Mouse (Mus musculus): ENCODE data around the gene Srrt. TPM values are rescaled to one million over a fixed set of nuclear protein-coding genes. Genes with fewer than 3 reads are reported as not detected.
"Not testable (repeated sequence)": the region's sequence is repeated elsewhere in the genome, so short reads cannot be mapped to it uniquely, and the experiment has no call there.

Gene Srrt
- polyA plus RNA-seq, 1 experiment from 2014 or later = 155 TPM

DNA sequence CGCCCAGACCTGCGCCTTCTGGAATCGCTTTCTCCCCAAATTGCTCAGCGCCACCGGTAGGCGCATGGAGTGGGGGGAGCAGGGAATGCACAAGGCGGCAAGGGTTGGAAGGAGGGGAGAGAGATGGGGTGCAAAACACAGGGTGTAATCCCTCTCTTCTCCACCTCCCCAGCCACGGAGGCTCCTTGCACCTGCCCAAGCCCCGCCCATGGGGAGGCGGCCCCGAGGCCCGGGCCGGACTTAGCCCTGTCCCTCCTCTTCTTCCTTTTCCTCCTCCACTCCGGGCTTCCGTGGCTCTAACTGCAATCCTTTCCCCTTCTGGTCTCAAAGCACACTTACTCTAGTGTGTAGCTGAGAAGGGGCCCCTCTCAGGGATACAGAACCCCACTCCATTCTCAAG lies 14.2 kb downstream of the Srrt start:
- H3K9me3 ChIP-seq = no peaks in the 10 kb centered on the region
- H3K4me1 ChIP-seq = peaks cover 25% of the 10 kb centered on the region
- H3K36me3 ChIP-seq = peaks cover 34% of the 10 kb centered on the region
- H3K27me3 ChIP-seq = peaks cover 27% of the 10 kb centered on the region
- peak overlapping the region; percentile 69 for H3K9ac ChIP-seq
- peak overlapping the region; percentile 57 for H3K4me3 ChIP-seq
- WGBS = 0% methylated on average over 15 of the region's 15 CpGs
- ATAC-seq (ENCODE audit: borderline replicate concordance, extremely low read depth, low FRiP score, low TSS enrichment) = peak; percentile 17; the same call in 1 of the 2 replicates
- peak overlapping the region; percentile 97 for H3K27ac ChIP-seq
- H3K4me2 ChIP-seq = peak overlapping the region; percentile 98

GRCm38 (mm10) chr5:137291381-137291926 lies 16.0 kb downstream of the Srrt start:
- H3K4me2 ChIP-seq = no peak overlapping the region
- H3K27ac ChIP-seq = no peak overlapping the region
- H3K4me3 ChIP-seq = no peak overlapping the region
- WGBS = 72% methylated on average over 15 of the region's 15 CpGs
- ATAC-seq (ENCODE audit: borderline replicate concordance, extremely low read depth, low FRiP score, low TSS enrichment) = no peak
- H3K36me3 ChIP-seq = peaks cover 16% of the 10 kb centered on the region
- peaks cover 40% of the 10 kb centered on the region for H3K4me1 ChIP-seq
- H3K27me3 ChIP-seq = peaks cover 41% of the 10 kb centered on the region
- no peak overlapping the region for H3K9ac ChIP-seq
- H3K9me3 ChIP-seq = no peaks in the 10 kb centered on the region

GRCm38 (mm10) chr5:137290677-137291076 lies 16.8 kb downstream of the Srrt start:
- Histone ChIP-seq H3K27ac (no peak overlapping the region), H3K36me3 (peaks cover 8% of the 10 kb centered on the region), H3K9ac (no peak overlapping the region), H3K27me3 (peaks cover 44% of the 10 kb centered on the region), H3K4me3 (no peak overlapping the region), H3K4me1 (peaks cover 40% of the 10 kb centered on the region), H3K4me2 (no peak overlapping the region), H3K9me3 (no peaks in the 10 kb centered on the region)
- ATAC-seq (ENCODE audit: borderline replicate concordance, extremely low read depth, low FRiP score, low TSS enrichment) = no peak
- 20% methylated on average over 15 of the region's 15 CpGs for WGBS

- H3K9me3 ChIP-seq = no peaks in the 10 kb centered on the region
- peak overlapping the region; percentile 78; the same call in 1 of the 2 replicates for H3K4me2 ChIP-seq
- no peak overlapping the region for H3K9ac ChIP-seq
- peaks cover 44% of the 10 kb centered on the region for H3K27me3 ChIP-seq
- no peak for ATAC-seq (ENCODE audit: borderline replicate concordance, extremely low read depth, low FRiP score, low TSS enrichment)
- no peaks in the 10 kb centered on the region for H3K36me3 ChIP-seq
- peaks cover 33% of the 10 kb centered on the region for H3K4me1 ChIP-seq
- WGBS = 51% methylated on average over 13 of the region's 13 CpGs
- H3K4me3 ChIP-seq = peak overlapping the region; percentile 38; the same call in 1 of the 2 replicates
- H3K27ac ChIP-seq = no peak overlapping the region
Observed at GRCm38 (mm10) chr5:137289591-137290365, 17.7 kb downstream of the Srrt start.

DNA sequence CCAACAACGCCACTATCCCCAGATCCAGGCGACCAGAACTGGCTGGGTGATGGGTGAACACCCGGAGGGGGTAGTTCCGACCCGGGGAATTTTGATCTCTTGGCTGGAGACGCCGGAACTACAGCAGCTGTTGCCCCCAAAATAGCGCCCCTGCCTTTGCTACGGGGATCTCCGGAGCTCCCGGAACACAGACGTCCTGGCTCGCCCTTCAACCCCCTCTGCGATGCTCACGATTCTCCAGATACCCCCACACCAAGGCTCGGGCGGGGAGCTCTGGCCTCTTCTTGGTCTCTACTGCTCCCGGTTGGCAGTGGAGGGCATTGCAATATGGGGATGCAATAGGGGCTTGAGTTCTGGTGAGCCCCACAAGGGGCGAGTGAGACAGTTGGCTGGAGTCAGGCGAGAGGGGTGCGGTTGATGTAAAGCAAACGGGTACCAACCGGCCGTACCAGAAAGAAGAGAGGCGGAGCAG lies 18.4 kb downstream of the Srrt start:
- peak overlapping the region; percentile 38 for H3K4me3 ChIP-seq
- H3K27me3 ChIP-seq = peaks cover 44% of the 10 kb centered on the region
- WGBS = 5% methylated on average over 25 of the region's 25 CpGs
- H3K36me3 ChIP-seq = no peaks in the 10 kb centered on the region
- ATAC-seq (ENCODE audit: borderline replicate concordance, extremely low read depth, low FRiP score, low TSS enrichment) = no peak; the same call in 1 of the 2 replicates
- peaks cover 31% of the 10 kb centered on the region for H3K4me1 ChIP-seq
- peak overlapping the region; percentile 78 for H3K4me2 ChIP-seq
- no peaks in the 10 kb centered on the region for H3K9me3 ChIP-seq
- no peak overlapping the region for H3K27ac ChIP-seq
- H3K9ac ChIP-seq = 0 out of 2 replicates have a peak overlapping the region, but pooled peaks have one; percentile 4

DNA sequence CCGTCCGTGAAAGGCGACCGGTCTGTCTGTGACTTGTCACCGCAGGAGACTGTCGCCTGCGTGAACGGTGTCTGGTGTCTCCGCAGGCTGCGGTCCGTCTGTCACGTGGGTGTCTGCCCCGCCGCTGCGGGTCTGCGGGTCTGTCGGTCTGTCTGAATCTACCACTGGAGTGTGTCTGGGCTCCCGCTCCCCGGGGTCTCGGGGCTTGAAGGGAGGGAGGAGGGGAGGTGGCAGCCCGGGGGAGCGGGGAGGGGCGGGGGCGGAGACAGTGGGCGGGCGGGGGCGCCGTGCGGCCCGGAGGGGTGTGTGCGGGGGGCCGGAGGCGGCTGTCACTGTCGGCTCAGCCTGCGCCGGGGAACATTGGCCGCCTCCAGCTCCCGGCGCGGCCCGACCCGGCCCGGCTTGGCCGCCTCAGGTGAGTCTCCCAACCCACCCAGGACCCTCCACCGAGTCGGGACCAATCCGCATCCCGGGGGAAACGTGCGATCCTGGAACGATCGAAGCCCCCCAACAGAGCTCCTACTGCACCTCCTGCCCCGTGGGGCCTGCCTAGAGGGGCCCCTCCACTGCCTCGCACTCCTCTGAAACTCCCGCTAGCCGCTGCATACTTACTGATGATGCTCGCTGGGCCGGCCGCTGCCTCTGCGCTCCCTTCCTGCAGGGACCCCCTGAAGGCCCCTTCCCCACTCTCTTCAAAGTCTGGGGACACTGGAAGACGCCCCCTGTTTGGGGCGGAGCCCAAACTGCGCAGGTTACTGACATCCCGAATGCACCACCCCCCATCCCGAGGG lies 19.3 kb downstream of the Srrt start:
- Histone ChIP-seq H3K4me1 (peaks cover 29% of the 10 kb centered on the region), H3K9me3 (no peaks in the 10 kb centered on the region), H3K27ac (no peak overlapping the region), H3K27me3 (peaks cover 44% of the 10 kb centered on the region), H3K4me3 (peak overlapping the region; percentile 38), H3K9ac (peak overlapping the region; percentile 31; the same call in 1 of the 2 replicates), H3K36me3 (no peaks in the 10 kb centered on the region), H3K4me2 (peak overlapping the region; percentile 78)
- no peak for ATAC-seq (ENCODE audit: borderline replicate concordance, extremely low read depth, low FRiP score, low TSS enrichment)
- under 1% methylated on average over 54 of the region's 65 CpGs for WGBS

DNA sequence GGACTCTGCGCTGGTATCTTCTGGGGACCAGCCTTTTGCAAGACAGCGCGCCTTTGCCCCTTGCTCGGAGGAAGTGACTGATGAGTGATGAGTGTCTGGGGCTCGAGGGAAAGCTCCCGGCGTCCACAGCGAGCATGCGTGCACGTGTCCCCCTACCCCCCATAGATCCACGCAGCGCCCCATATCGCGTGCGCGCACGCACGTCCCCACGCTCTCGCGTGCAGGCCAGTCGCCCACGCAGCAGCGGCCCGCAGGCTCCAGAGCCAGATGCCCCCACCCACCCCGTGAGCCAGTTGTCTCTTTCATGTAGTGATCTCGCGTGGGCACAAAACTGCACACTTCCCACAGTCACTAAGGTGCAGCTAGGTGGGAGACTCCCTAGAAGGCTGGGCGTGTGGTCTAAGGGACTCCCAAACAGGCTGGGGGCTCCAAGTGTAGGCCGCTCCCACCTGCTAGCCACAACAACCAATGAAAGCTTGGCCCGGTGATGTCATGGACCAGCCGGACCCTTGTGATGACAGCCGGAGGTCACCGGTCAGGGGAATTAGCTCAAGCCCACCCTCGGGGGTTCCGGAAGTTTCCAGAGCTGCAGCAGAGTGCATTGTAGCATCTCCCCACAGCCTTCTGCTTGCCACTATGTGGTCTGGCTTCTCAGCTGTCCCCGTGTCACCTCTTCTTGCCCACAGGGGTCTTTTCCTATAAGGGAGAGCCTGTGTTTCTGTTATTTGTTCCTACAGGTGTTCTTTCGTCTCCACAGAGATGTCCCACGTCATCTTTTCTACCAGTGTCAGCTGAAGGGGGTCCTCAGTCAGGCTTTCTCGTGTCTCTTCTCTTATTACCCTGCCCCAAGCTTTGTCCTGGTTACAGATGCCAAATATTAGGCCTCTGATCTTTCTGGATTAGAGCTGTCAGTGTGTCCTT lies 20.2 kb downstream of the Srrt start, which contains the start of gene Ache:
TSS of gene Ache (plus strand) at position 488 of the 921 bp plus-strand sequence.
- Histone ChIP-seq H3K4me2 (peak within 1 kb of the TSS; percentile 78), H3K9ac (peak within 1 kb of the TSS; percentile 31; the same call in 1 of the 2 replicates), H3K27me3 (peaks cover 44% of the 10 kb centered on the region), H3K27ac (no peak within 1 kb of the TSS), H3K36me3 (no peaks in the 10 kb centered on the region), H3K4me1 (peaks cover 25% of the 10 kb centered on the region), H3K4me3 (peak within 1 kb of the TSS; percentile 38), H3K9me3 (no peaks in the 10 kb centered on the region)
- peak; percentile 39; the same call in 1 of the 2 replicates for ATAC-seq (ENCODE audit: borderline replicate concordance, extremely low read depth, low FRiP score, low TSS enrichment)
- 3% methylated on average over 40 of the region's 40 CpGs for WGBS

- Histone ChIP-seq H3K36me3 (no peaks in the 10 kb centered on the region), H3K4me3 (peak overlapping the region; percentile 38), H3K9ac (0 out of 2 replicates have a peak overlapping the region, but pooled peaks have one; percentile 4), H3K4me1 (peaks cover 25% of the 10 kb centered on the region), H3K27me3 (peaks cover 44% of the 10 kb centered on the region), H3K27ac (no peak overlapping the region), H3K9me3 (no peaks in the 10 kb centered on the region), H3K4me2 (peak overlapping the region; percentile 78)
- ATAC-seq (ENCODE audit: borderline replicate concordance, extremely low read depth, low FRiP score, low TSS enrichment) = peak; percentile 33; the same call in 1 of the 2 replicates
- WGBS = 1% methylated on average over 16 of the region's 16 CpGs
Observed at GRCm38 (mm10) chr5:137286655-137287031, 20.8 kb downstream of the Srrt start.

DNA sequence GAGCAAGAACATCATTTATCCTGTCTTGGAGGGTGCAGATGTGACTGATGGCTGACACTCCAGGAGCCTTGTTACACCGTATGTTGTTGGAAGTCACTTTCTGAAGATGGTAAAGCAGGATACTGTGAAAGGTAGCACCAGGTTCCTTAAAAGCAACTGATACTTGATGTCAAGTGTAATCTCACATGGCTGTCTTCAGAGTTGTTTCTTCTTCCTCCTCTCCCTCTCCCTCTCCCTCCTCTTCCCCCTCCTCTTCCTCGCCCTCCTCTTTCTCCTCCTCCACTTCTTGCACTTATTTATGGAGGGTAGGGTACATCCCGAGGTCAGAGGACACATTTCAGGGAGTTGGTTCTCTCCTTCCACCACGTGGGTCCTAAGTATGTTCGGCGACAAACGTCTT lies 21.5 kb downstream of the Srrt start:
- Histone ChIP-seq H3K9me3 (no peaks in the 10 kb centered on the region), H3K27me3 (peaks cover 40% of the 10 kb centered on the region), H3K4me1 (peaks cover 25% of the 10 kb centered on the region), H3K27ac (no peak overlapping the region), H3K4me3 (no peak overlapping the region), H3K4me2 (no peak overlapping the region), H3K9ac (no peak overlapping the region), H3K36me3 (no peaks in the 10 kb centered on the region)
- no peak for ATAC-seq (ENCODE audit: borderline replicate concordance, extremely low read depth, low FRiP score, low TSS enrichment)
- WGBS = 24% methylated on average over 7 of the region's 7 CpGs

DNA sequence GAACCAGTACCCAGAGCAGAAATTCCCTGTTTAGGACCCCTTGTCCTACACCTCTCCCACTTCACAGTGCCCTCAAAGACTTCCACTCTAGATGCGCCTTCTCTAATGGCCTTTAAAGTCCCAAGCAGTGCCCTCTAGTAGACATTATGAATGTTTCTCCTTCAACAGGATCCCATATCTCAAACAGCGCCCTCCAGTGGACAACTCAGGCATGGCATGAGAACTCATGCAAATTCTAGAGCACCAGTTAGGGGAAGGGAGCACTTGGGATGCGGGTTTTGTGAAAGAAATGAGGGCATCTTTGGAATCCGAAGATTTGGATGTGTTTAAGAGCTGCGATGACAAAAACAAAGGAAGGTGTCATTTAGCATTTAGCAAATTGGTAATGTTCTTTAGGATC lies 22.4 kb downstream of the Srrt start:
- WGBS = 61% methylated on average over 5 of the region's 5 CpGs
- no peak for ATAC-seq (ENCODE audit: borderline replicate concordance, extremely low read depth, low FRiP score, low TSS enrichment)

GRCm38 (mm10) chr5:137284411-137284810 lies 23.1 kb downstream of the Srrt start:
- H3K4me2 ChIP-seq; ATAC-seq (ENCODE audit: borderline replicate concordance, extremely low read depth, low FRiP score, low TSS enrichment): not testable (repeated sequence)
- WGBS = 79% methylated on average over 5 of the region's 6 CpGs

More for the DNA sequence above, 22.4 kb downstream of the Srrt start:
- Histone ChIP-seq H3K4me1 (peaks cover 25% of the 10 kb centered on the region), H3K27me3 (peaks cover 34% of the 10 kb centered on the region), H3K9me3 (no peaks in the 10 kb centered on the region), H3K4me3 (no peak overlapping the region), H3K27ac (no peak overlapping the region), H3K36me3 (no peaks in the 10 kb centered on the region), H3K9ac (no peak overlapping the region), H3K4me2 (no peak overlapping the region)

More at GRCm38 (mm10) chr5:137284411-137284810, 23.1 kb downstream of the Srrt start:
- H3K9ac ChIP-seq, H3K27ac ChIP-seq, H3K4me3 ChIP-seq, H3K9me3 ChIP-seq, H3K36me3 ChIP-seq: not testable (repeated sequence)
- Histone ChIP-seq H3K27me3 (peaks cover 28% of the 10 kb centered on the region), H3K4me1 (peaks cover 24% of the 10 kb centered on the region)

Data from lung, embryonic 15.5 days (tissue).